Mouse (Mus musculus): ENCODE data around the gene Epha2. TPM values are rescaled to one million over a fixed set of nuclear protein-coding genes. Genes with fewer than 3 reads are reported as not detected.

Gene Epha2
- polyA plus RNA-seq, 1 experiment from 2014 or later = 4.7 TPM

DNA sequence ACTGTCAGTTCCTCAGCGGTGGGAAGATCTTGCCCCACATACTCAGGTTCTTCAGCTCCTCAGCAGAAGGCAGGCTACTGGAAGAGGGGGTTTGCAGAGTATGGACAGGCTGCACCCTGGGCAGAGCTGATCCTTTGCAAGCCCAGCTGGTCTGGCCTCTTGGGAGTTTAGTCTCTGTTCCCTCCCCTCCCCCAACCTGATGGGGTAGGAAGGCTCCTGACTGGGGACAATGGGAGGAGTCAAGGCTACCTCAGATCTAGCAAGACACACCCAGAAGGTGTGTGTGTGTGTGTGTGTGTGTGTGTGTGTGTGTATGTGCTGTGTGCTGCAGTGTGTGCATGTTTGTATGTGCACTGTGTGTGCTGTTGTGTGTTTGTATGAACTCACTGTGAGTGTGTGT, 37.8 kb downstream of the Epha2 start:
- ATAC-seq = no peak
- H3K27ac ChIP-seq = no peak overlapping the region

GRCm38 (mm10) chr4:141341477-141341876, 40.4 kb downstream of the Epha2 start:
- Histone ChIP-seq H3K4me2 (replicated peaks) (no peak overlapping the region), H3K27me3 (0 out of 2 replicates have a peak, but pooled peaks cover 6% of the 10 kb centered on the region), H3K27ac (no peak overlapping the region), H3K4me1 (replicated peaks) (peaks cover 21% of the 10 kb centered on the region), H3K9me3 (no peaks in the 10 kb centered on the region), H3K4me3 (replicated peaks) (no peak overlapping the region), H3K9ac (replicated peaks) (no peak overlapping the region), H3K36me3 (no peaks in the 10 kb centered on the region)
- no peak for ATAC-seq
- WGBS = 68% methylated on average over 7 of the region's 7 CpGs

More for the DNA sequence above, 37.8 kb downstream of the Epha2 start:
- Histone ChIP-seq H3K9me3 (no peaks in the 10 kb centered on the region), H3K36me3 (no peaks in the 10 kb centered on the region), H3K9ac (replicated peaks) (0 out of 2 replicates have a peak overlapping the region, but pooled peaks have one; percentile 19), H3K27me3 (0 out of 2 replicates have a peak, but pooled peaks cover 6% of the 10 kb centered on the region), H3K4me2 (replicated peaks) (no peak overlapping the region), H3K4me1 (replicated peaks) (peaks cover 42% of the 10 kb centered on the region), H3K4me3 (replicated peaks) (no peak overlapping the region)
- 5% methylated on average over 1 of the region's 1 CpGs for WGBS

GRCm38 (mm10) chr4:141343515-141343914, 42.5 kb downstream of the Epha2 start:
- ATAC-seq = no peak
- Histone ChIP-seq H3K4me2 (replicated peaks) (no peak overlapping the region), H3K27ac (no peak overlapping the region), H3K36me3 (no peaks in the 10 kb centered on the region), H3K4me3 (replicated peaks) (no peak overlapping the region), H3K4me1 (replicated peaks) (peaks cover 11% of the 10 kb centered on the region), H3K9me3 (no peaks in the 10 kb centered on the region), H3K27me3 (0 out of 2 replicates have a peak, but pooled peaks cover 6% of the 10 kb centered on the region), H3K9ac (replicated peaks) (no peak overlapping the region)
- 64% methylated on average over 7 of the region's 7 CpGs for WGBS

GRCm38 (mm10) chr4:141345219-141345618, 44.2 kb downstream of the Epha2 start:
- 97% methylated on average over 12 of the region's 12 CpGs for WGBS
- Histone ChIP-seq H3K9ac (replicated peaks) (no peak overlapping the region), H3K27ac (no peak overlapping the region), H3K4me2 (replicated peaks) (no peak overlapping the region), H3K4me3 (replicated peaks) (no peak overlapping the region), H3K9me3 (no peaks in the 10 kb centered on the region), H3K36me3 (no peaks in the 10 kb centered on the region), H3K4me1 (replicated peaks) (no peaks in the 10 kb centered on the region), H3K27me3 (0 out of 2 replicates have a peak, but pooled peaks cover 3% of the 10 kb centered on the region)
- ATAC-seq = no peak

GRCm38 (mm10) chr4:141347365-141347797, 46.3 kb downstream of the Epha2 start:
- no peaks in the 10 kb centered on the region for H3K36me3 ChIP-seq
- H3K9me3 ChIP-seq = no peaks in the 10 kb centered on the region
- ATAC-seq = no peak

GRCm38 (mm10) chr4:141348616-141349015, 47.6 kb downstream of the Epha2 start:
- no peak overlapping the region for H3K4me2 ChIP-seq (replicated peaks)
- H3K4me3 ChIP-seq (replicated peaks) = no peak overlapping the region
- H3K9me3 ChIP-seq = no peaks in the 10 kb centered on the region
- no peaks in the 10 kb centered on the region for H3K4me1 ChIP-seq (replicated peaks)
- 0 out of 2 replicates have a peak, but pooled peaks cover 2% of the 10 kb centered on the region for H3K27me3 ChIP-seq
- no peak overlapping the region for H3K9ac ChIP-seq (replicated peaks)
- H3K27ac ChIP-seq = no peak overlapping the region
- no peak for ATAC-seq
- no peaks in the 10 kb centered on the region for H3K36me3 ChIP-seq
- WGBS = 65% methylated on average over 11 of the region's 11 CpGs

More at GRCm38 (mm10) chr4:141347365-141347797, 46.3 kb downstream of the Epha2 start:
- no peak overlapping the region for H3K9ac ChIP-seq (replicated peaks)
- H3K27me3 ChIP-seq = no peaks in the 10 kb centered on the region
- 76% methylated on average over 8 of the region's 8 CpGs for WGBS
- no peak overlapping the region for H3K4me2 ChIP-seq (replicated peaks)
- no peaks in the 10 kb centered on the region for H3K4me1 ChIP-seq (replicated peaks)
- no peak overlapping the region for H3K4me3 ChIP-seq (replicated peaks)
- no peak overlapping the region for H3K27ac ChIP-seq

GRCm38 (mm10) chr4:141350015-141350414, 49.0 kb downstream of the Epha2 start:
- Histone ChIP-seq H3K27me3 (0 out of 2 replicates have a peak, but pooled peaks cover 2% of the 10 kb centered on the region), H3K4me1 (replicated peaks) (no peaks in the 10 kb centered on the region), H3K9ac (replicated peaks) (no peak overlapping the region), H3K27ac (no peak overlapping the region), H3K4me2 (replicated peaks) (no peak overlapping the region), H3K4me3 (replicated peaks) (no peak overlapping the region), H3K9me3 (no peaks in the 10 kb centered on the region), H3K36me3 (no peaks in the 10 kb centered on the region)
- 88% methylated on average over 12 of the region's 12 CpGs for WGBS
- no peak for ATAC-seq

- no peak overlapping the region for H3K4me3 ChIP-seq (replicated peaks)
- no peak for ATAC-seq
- no peaks in the 10 kb centered on the region for H3K9me3 ChIP-seq
- no peak overlapping the region for H3K27ac ChIP-seq
- no peak overlapping the region for H3K4me2 ChIP-seq (replicated peaks)
- 66% methylated on average over 7 of the region's 7 CpGs for WGBS
- H3K9ac ChIP-seq (replicated peaks) = no peak overlapping the region
- no peaks in the 10 kb centered on the region for H3K36me3 ChIP-seq
- 0 out of 2 replicates have a peak, but pooled peaks cover 2% of the 10 kb centered on the region for H3K27me3 ChIP-seq
- H3K4me1 ChIP-seq (replicated peaks) = no peaks in the 10 kb centered on the region
These were observed 50.9 kb downstream of the Epha2 start for GRCm38 (mm10) chr4:141351972-141352371.

GRCm38 (mm10) chr4:141352986-141353385, 51.9 kb downstream of the Epha2 start:
- Histone ChIP-seq H3K27me3 (0 out of 2 replicates have a peak, but pooled peaks cover 2% of the 10 kb centered on the region), H3K36me3 (no peaks in the 10 kb centered on the region), H3K4me3 (replicated peaks) (no peak overlapping the region), H3K9ac (replicated peaks) (no peak overlapping the region), H3K9me3 (no peaks in the 10 kb centered on the region), H3K4me1 (replicated peaks) (no peaks in the 10 kb centered on the region), H3K27ac (no peak overlapping the region), H3K4me2 (replicated peaks) (no peak overlapping the region)
- ATAC-seq = no peak
- WGBS = 78% methylated on average over 5 of the region's 5 CpGs

DNA sequence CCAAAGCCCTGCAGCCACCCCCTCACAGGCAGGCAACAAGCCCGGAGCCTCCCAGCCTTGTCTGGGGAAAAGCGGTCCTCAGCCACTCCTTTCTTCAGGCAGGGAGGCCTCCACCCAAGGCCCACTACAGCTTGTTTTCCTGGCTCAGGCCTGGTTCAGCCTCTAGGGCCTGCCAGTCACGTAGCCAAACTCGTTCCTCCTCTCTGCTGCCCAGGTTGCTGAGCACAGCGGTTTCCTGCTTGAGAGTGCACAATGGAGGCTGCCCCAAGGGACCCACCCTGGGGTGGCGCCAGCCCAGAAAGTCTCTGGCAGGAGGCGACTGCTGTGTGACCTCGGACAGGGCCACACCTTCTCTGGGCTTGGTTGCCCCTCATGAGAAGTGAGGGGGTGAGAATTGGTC, 52.8 kb downstream of the Epha2 start:
- H3K4me3 ChIP-seq (replicated peaks) = no peak overlapping the region
- ATAC-seq = no peak
- H3K4me1 ChIP-seq (replicated peaks) = no peaks in the 10 kb centered on the region
- H3K27ac ChIP-seq = no peak overlapping the region
- no peaks in the 10 kb centered on the region for H3K36me3 ChIP-seq
- H3K27me3 ChIP-seq = 0 out of 2 replicates have a peak, but pooled peaks cover 2% of the 10 kb centered on the region
- no peak overlapping the region for H3K4me2 ChIP-seq (replicated peaks)
- no peaks in the 10 kb centered on the region for H3K9me3 ChIP-seq
- 71% methylated on average over 8 of the region's 8 CpGs for WGBS
- no peak overlapping the region for H3K9ac ChIP-seq (replicated peaks)

DNA sequence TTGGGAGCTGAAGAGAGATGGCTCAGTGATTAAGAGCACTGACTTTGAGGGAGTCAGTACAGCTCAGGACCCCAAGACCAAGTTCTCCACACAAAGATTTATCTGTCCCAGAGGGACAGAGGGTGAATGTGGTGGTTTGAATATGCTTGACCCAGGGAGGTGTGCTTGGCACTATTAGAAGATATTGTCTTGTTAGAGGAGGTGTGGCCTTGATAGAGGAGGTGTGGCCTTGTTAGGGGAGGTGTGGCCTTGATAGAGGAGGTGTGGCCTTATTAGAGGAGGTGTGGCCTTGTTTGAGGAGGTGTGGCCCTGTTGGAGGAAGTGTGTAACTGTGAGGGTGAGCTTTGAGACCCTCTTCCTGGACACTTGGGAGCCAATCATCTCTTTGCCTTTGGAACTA, 56.8 kb downstream of the Epha2 start:
- no peak overlapping the region for H3K9ac ChIP-seq (replicated peaks)
- no peak overlapping the region for H3K4me3 ChIP-seq (replicated peaks)
- 0 out of 2 replicates have a peak, but pooled peaks cover 15% of the 10 kb centered on the region for H3K4me1 ChIP-seq (replicated peaks)
- no peak overlapping the region for H3K27ac ChIP-seq
- H3K27me3 ChIP-seq = peaks cover 6% of the 10 kb centered on the region
- no peaks in the 10 kb centered on the region for H3K36me3 ChIP-seq
- H3K4me2 ChIP-seq (replicated peaks) = no peak overlapping the region
- no peak for ATAC-seq
- H3K9me3 ChIP-seq = no peaks in the 10 kb centered on the region

GRCm38 (mm10) chr4:141359222-141359621, 58.2 kb downstream of the Epha2 start:
- no peaks in the 10 kb centered on the region for H3K36me3 ChIP-seq
- ATAC-seq = no peak
- no peak overlapping the region for H3K9ac ChIP-seq (replicated peaks)
- H3K4me2 ChIP-seq (replicated peaks) = no peak overlapping the region
- H3K27ac ChIP-seq = no peak overlapping the region
- 0 out of 2 replicates have a peak, but pooled peaks cover 18% of the 10 kb centered on the region for H3K4me1 ChIP-seq (replicated peaks)
- 87% methylated on average over 6 of the region's 6 CpGs for WGBS
- H3K9me3 ChIP-seq = no peaks in the 10 kb centered on the region
- peaks cover 15% of the 10 kb centered on the region for H3K27me3 ChIP-seq
- H3K4me3 ChIP-seq (replicated peaks) = no peak overlapping the region

DNA sequence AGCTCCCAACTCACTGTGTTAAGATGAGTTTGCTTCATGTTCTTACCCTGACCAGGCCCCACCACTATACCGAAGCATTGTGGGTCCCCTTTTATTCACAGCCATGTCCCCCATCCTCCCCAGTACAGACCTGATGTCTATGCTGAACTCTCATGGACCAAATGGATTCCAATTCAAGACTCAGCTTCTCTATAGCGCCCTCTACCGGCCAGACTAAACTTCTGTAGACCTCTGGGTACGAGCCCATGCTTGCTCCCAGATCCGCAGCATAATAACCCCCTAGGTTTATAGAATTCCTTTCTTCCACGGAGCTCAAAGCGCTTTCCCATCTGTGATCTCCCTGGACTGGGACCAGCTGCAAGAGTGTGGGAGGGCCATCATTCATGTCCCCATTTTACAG, 59.8 kb downstream of the Epha2 start:
- no peak overlapping the region for H3K4me2 ChIP-seq (replicated peaks)
- ATAC-seq = no peak
- no peak overlapping the region for H3K27ac ChIP-seq
- no peak overlapping the region for H3K4me3 ChIP-seq (replicated peaks)
- H3K36me3 ChIP-seq = no peaks in the 10 kb centered on the region
- H3K27me3 ChIP-seq = peaks cover 31% of the 10 kb centered on the region
- no peak overlapping the region for H3K9ac ChIP-seq (replicated peaks)
- 0 out of 2 replicates have a peak, but pooled peaks cover 18% of the 10 kb centered on the region for H3K4me1 ChIP-seq (replicated peaks)
- no peaks in the 10 kb centered on the region for H3K9me3 ChIP-seq
- WGBS = 27% methylated on average over 7 of the region's 7 CpGs

Data from midbrain, embryonic 13.5 days (tissue).